Mouse (Mus musculus) yolk sac, embryonic 10.5 days (tissue): Measurements from ENCODE around the gene Mdm2.
"Not testable (repeated sequence)": the region's sequence is repeated elsewhere in the genome, so short reads cannot be mapped to it uniquely, and the experiment has no call there.

Experiments used
- DNase-seq: peaks from one replicate; pipeline ENCODE4 v3.0.0-alpha.2; 2017; ENCODE audit warnings: low spot score

Gene Mdm2

DNA sequence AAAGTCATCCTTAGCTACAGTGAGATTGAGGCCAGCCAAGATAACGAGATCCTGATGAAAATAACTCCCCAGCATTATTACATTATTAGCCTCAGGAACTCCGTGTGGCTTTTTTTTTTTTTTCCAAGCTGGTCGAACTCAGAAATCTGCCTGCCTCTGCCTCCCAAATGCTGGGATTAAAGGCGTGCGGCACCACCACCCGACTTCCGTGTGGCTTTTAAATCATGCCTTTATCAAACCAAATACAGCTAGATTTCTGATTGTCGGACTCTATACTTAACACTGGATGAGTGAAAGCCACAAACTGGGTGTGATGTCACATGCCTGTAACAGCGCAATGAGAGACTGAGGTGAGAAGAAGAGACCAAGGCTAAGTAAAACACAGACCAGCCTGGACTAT, 2.3 kb upstream of the Mdm2 start:
- no peak for DNase-seq

DNA sequence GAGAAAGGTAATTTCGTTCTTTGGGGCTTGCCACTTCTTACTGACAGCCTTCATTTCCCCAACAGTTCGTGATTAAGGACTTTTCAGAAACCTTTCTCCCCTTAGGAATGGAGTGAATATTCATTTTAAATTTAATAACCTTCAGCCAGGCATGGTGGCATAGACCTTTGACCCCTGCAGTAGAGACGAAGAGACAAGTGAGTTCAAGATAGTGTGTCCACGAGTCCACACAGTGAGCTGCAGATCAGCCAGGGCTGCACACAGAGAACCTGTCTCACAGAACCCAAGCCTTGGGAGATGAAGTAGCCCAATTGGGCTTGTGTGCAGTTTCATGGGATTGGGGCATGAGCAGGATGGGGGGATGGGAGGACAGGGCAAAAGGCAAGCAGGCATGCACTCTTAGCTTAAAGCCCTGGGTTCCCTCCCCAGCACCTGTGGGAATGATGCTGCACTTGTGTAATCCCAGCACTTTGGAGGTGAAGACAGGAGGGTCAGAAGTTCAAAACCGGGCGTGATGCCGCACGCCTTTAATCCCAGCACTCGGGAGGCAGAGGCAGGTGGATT, 1.7 kb upstream of the Mdm2 start:
- DNase-seq, result peak; percentile 36

DNA sequence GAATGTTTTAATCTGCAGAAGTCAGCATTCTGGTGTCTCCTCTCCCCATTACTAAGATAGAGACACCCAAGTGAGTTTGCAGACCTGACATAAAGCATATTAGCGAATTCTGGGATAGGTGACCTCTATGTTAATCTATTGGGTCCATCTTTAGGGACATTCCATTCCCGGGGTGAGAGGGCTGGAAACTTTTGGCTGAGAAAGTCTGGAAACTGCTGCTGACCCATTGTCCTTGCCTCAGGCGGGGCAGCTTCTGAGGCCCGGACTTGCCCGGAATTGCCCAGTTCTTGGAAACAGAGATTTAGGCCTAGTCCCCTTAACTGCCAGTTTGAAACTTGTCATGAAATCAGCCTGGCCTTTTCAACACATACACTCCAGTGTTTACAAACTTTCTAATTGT, 850 bp upstream of the Mdm2 start:
- DNase-seq, result peak; percentile 47

DNA sequence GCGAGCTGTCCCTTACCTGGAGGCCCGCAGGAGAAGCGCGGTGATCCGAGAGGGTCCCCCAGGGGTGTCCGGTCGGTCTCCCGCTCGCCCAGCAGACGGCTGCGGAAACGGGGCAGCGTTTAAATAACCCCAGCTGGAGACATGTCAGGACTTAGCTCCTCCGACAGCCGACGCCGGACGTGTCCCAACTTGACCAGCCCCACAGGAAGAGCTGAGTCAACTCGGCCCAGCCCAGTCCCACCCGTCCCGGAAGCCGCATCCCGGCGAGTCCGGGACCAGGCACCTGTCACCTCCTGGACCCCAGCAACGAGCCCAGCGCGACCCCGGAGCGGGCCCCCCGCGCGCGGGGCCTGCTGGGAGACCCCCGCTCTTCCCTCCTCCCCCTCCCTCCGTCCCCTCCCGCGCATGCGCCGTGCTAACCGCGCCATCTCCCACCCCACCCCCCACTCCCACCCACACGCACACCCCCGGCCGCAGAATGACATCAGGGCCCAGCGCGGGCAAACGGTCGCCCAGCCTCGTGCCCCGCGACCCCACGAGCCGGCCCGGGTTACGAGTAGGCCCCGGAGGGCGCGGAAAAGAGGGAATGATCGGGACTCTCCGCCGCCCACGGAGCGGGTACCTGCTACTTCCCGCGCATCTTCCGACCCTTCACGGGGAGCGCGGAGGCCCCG, 491 bp downstream of the Mdm2 start:
- peak; percentile 90 for DNase-seq

DNA sequence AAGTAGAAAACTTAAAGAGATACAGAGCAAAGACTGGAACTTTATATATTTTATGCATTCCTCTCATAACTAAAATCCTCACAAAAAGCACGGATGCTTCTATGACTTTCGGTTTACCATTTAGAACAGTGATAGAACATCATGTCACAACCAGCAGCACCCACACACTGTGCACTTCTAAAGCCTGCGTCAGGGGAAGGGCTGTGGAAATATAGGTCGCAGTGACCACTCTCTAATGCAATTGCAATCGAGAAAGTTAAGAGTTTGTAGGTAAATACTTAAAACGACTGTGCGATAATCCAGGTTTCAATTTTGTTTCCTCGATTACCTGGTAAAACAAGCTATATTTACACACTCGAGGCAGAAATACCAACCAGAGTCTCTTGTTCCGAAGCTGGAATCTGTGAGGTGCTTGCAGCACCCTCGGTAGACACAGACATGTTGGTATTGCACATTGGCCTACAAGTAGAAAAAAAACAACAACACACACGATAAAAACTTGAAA, 1.2 kb downstream of the Mdm2 start:
- DNase-seq, result no peak

DNA sequence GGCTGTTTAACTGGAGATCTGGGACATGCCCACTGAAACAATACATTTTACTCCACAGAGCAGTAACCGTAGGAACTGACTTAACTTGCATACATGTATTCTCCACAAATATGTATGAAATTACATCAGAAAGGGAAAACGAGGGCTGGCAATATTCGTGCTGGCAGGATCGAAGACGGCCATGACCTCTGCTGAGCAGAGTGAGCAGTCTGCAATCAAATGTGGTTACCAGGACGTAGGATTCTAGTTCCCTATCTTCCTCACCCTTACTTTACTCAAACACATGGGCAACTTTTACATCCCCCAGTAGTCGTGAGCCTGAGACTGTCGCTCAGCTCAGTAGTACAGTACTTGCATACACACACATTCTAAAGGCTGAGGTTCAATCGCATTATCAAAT, 1.7 kb downstream of the Mdm2 start:
- no peak for DNase-seq

DNA sequence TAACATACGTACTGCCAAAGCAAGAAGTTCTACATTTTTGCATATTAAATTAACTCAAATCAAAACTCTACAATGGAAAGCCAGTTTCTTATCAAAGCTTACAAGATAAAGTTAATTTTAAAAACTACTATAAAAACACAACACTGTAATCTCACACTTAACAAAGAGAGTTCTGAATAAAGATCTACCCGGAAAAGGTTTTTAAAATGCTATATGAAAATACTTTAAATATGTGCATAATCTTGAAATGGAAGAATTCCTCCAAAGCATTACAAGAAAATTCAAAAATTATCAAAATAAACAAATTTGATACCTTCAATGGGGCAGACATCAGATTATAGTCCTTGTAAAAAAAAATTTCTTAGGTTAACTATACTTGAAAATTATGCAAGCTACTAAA, 2.2 kb downstream of the Mdm2 start:
- no peak for DNase-seq

DNA sequence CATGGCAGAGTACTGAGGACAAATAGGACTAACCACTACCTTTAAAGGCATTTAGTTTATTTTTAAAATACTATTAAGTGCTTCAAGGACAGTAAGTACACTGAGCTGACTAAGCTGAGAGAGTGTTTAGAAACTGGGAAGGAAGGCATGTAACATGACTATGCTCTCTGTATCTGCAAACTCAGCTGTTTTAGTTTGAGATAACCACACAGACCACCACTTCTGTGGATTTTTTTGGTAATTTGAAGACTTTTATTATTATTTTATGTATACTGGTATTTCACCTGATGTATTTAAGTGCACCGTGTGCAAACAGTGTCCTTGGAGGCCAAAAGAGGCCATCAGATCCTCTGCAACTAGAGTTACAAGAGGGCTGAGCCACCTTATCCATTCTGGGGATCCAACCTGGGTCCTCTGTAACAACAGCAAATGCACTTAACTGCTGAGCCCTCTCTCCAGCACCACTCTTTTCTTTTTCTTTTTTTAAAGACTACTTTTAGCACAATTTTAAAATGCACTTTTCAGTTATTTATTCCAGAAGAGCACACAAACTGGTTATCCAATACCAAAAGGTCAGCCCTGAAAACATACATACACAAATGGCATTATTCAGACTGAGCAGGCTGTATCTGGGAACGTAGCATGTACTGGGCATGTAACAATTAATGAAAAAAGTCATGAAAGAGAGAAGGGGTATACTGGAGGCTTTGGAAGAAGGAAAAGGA, 3.3 kb downstream of the Mdm2 start:
- DNase-seq, result no peak

DNA sequence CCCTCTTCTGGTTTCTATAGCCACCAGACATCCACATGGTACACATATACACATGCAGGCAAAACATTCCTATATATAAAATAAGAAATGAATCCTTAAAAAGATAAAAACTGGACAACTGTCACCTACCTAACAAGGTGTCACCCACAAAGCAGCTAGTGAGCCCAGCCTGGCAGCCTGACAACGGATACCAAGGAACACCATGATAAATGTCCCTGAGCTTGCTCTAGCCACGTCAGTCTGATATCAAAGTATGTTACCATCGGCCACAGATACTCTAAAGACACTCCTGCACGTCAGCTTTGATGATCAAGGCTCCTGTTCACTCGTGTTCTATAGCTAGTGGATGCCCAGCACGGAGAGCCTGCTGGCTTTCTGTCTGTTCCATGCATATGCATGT, 4.1 kb downstream of the Mdm2 start:
- no peak for DNase-seq

DNA sequence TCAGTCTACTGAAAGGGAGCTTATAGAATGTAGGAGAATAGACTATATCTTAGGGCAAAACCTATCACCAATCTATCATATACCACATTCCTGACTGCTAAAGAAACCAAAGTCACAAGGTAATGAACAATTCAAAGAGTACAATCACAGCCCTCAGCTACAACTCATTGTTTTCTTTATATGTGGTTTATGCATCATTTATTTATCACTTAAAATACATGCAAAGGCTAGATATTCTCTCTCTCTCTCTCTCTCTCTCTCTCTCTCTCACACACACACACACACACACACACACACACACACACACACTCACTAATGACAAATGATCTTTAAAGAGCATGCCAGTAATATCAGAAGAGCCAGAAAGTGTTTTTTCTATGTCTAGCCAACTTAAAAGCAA, 4.8 kb downstream of the Mdm2 start:
- DNase-seq, result no peak

DNA sequence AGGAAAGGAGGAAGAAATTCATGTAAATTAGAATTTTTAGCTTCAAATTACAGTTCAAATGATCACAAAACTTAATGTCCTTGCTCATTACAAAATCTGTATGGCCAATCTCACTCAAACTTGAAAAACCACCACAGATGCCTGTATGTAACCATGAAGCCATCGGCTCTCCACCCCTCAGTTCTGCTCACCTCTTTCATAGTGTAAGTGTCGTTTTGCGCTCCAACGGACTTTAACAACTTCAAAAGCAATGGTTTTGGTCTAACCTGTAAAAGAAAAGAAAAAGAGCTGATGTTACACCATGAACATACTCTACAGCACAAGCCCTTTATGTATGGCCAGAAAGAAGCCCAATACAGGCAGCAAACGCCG, 5.6 kb downstream of the Mdm2 start:
- DNase-seq, result no peak

DNA sequence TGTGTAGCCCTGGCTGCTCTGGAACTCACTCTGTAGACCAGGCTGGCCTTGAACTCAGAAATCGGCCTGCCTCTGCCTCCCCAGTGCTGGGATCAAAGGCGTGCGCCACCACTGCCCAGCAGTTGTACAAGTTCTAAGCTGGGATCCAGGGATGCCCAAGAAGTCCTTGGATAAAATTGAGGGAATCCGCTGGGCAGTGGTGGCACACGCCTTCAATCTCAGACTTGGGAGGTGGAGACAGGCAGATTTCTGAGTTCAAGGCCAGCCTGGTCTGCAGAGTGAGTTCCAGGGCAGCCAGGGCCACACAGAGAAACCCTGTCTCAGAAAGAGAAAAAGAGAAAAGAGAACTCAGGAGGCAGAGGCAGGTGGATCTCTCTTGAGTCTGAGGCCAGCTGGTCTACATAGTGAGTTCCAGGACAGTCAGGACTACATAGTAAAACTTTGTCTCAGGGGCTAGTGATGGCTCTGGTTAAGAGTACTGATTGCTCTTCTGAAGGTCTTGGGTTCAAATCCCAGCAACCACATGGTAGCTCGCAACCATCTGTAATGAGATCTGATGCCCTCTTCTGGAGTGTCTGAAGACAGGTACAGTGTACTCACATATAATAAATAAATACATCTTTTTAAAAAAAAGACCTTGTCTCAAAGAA, 6.1 kb downstream of the Mdm2 start:
- DNase-seq, result not testable (repeated sequence)

DNA sequence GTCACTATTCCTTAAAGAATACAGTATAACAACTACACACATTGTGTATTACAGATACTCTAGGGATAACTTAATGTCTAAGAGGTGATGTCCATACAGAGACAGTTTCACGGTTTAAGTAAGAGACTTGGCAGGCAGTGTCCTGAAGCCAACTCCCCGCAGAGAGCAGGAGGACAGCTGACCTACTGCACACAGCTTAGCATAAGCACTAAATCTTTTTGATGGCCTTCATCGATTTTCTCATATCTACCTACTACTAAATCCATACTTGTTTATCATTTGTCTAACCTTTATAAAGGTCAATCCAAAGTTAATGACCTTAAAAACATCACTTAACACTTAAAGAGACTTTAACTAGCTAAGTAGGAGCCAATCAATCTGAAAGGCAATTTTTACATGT, 7.1 kb downstream of the Mdm2 start:
- no peak for DNase-seq

DNA sequence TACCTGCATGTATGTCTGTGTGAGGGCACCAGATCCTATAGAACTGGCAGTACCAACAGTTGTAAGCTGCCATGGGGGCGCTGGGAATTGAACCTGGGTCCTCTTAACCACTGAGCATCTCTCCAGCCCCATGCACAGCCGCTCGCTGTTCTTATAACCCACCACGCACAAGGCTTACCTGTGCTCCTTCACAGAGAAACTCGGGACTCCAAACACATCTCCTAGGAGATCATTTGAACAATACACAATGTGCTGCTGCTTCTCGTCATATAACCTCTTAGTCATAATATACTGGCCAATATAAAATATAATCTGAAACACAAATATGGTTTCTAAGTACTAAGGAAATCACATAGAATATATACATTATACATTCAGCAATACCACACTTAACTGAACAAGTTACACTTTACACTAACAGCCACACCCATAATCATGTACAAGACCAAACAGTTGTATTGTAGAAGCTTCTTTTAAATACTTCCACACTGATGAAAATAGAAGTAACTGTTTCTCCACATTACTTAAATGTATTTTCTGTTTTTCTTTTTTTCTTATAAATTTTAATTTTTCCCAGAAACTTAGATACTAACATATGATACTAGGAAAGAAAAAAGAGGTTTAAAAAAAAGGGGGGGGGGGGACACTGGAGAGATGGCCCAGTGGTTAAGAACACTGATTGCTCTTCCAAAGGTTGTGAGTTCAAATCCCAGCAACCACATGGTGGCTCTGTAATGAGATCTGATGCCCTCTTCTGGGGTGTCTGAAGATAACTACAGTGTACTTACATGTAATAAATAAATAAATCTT, 8.3 kb downstream of the Mdm2 start:
- no peak for DNase-seq

DNA sequence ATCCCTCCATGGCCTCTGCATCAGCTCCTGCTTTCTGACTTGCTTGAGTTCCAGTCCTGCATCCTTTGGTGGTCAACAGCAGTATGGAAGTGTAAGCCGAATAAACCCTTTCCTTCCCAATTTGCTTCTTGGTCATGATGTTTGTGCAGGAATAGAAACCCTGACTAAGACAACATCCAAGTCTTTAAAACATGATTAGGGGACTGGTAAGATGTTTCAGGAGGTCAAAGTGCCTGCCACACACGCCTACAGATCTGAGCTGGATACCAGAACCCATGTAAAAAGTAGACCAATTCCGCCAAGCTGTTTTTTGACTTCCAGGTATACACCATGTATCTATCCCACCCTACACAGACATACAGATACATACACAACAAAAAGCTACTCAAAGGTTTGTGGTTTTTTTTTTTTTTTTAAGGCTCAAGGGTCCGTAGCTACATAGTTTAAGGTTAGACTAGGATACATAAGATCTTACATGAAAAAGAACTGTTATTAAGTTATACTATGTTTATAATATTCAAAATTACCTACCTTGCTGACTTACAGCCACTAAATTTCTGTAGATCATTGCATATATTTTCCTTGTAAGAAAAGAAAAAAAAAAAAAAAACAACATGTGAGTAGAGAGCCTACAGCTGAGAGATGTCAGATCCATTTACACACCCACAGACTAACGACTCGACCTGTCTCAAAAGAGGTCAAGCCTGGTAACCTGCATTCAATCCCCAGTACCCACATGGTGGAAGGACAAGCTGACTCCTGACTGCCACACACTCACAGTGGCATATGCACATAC, 9.3 kb downstream of the Mdm2 start:
- no peak for DNase-seq

DNA sequence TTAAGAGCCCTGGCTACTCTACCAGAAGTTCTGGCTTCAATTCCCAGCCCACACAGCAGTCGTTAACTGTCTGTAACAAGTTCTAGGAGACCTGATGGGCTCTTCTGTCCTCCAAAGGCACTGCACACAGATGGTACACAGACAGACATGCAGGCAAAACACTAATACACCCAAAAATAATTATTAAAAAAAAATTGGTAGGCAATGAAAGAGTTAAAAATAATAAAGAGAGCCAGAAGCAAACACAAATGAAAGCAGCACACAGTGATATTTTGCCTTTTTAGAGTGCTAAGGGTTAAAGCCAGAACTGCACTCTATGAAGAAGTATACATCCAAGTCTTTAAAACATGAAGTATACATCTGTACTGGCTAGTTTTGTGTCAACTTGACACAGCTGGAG, 10.1 kb downstream of the Mdm2 start:
- no peak for DNase-seq

DNA sequence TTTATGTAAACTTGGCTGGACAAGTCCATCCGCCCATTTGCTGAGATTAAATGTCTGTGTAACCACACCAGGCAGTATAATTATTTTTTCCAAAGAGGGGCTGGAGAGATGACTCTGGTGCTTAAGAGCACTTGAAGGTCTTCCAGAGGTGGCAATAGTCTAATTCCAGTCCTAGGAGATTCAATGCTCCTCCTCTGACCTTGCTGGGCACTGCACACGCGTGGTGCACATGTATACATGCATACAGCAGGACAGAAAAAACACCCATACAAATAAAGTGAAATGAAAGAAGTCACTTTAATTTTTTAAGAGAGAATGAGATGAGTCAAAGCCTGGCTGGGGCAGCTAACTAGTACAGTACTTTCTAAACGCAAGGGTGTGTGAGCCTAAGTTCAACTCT, 10.6 kb downstream of the Mdm2 start:
- DNase-seq, result no peak

DNA sequence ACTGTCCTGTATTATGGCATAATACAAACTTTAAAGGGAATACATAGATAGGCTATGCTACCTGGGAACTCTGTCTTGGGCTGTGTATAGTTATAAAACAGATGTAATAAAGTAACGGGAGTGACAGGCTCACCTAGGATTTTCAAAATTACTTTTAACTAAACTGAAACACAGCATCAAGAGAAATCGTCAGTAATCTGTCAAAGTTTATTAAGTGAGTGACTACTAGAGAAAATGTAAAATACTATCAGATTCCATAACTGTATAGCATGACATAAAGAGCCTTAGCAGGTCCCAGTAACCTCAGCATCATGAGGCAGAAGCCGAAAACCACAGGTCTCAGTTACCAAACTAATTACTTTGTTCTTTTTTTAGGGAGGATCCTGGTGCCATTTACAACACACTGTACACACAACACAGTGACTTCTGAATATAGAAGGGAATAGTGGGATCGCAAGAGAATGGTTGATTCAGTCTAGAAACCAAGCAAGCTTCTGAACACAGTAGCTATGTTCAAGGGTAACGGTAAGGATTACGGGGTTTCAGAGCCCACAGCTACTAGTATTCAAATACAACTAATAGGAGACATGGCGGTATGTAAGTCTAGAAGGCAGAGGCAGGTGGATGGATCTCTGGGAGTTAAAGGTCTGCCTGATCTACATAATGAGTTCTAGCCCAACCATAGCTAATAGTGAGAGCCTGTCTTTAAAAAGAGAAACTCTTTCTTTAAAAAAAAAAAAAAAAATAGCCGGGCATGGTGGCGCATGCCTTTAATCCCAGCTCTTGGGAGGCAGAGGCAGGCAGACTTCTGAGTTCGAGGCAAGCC, 12.0 kb downstream of the Mdm2 start:
- no peak for DNase-seq

DNA sequence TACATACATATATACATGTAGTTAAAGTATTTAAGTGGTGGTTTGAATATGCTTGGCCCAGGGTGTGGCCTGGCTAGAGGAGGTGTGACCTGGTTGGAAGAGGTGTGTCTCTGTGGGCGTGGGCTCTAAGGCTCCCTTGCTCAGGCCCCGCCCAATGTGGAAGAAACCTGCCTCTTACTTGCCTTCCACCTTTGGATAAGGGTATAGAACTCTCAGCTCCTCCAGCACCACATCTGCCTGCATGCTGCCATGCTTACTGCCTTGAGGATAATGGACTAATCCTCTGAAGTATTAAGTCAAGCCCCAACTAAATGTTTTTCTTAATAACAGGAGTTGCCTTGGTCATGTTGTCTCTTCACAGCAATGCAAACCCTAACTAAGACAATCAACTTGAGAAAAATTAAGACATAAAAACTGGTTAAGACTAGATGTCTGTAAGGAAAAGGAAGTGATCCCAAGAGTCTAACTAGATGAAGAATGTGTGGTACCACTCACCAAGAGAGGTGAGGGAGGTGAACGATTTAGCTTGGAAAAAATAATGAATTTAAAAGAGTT, 12.9 kb downstream of the Mdm2 start:
- no peak for DNase-seq
